Mouse (Mus musculus): ENCODE data around the gene Rapgef6.

The Rapgef6 gene

GRCm38 (mm10) chr11:54522529-54523430 lies at the start of gene Rapgef6:
TSS of gene Rapgef6 (plus strand) at chr11:54522847.
- peak; percentile 97 to 98 for DNase-seq (ENCODE audit: low spot score in 2 of 2)

GRCm38 (mm10) chr11:54478414-54478813 lies 44.2 kb upstream of the Rapgef6 start:
- DNase-seq (ENCODE audit: low spot score in 2 of 2), result no peak

- DNase-seq (ENCODE audit: low spot score in 2 of 2), result no peak
Measured at GRCm38 (mm10) chr11:54486041-54486440, 36.6 kb upstream of the Rapgef6 start.

GRCm38 (mm10) chr11:54491946-54492558 lies 30.6 kb upstream of the Rapgef6 start:
- no peak for DNase-seq (ENCODE audit: low spot score in 2 of 2)

- DNase-seq (ENCODE audit: low spot score in 2 of 2), result no peak
Measured at GRCm38 (mm10) chr11:54492559-54492958, 30.1 kb upstream of the Rapgef6 start.

- DNase-seq (ENCODE audit: low spot score in 2 of 2), result no peak
Measured at GRCm38 (mm10) chr11:54499838-54500237, 22.8 kb upstream of the Rapgef6 start.

GRCm38 (mm10) chr11:54502546-54503245 lies 20.0 kb upstream of the Rapgef6 start:
- no peak for DNase-seq (ENCODE audit: low spot score in 2 of 2)

GRCm38 (mm10) chr11:54513584-54513983 lies 9.1 kb upstream of the Rapgef6 start:
- no peak for DNase-seq (ENCODE audit: low spot score in 2 of 2)

- no peak for DNase-seq (ENCODE audit: low spot score in 2 of 2)
Measured at GRCm38 (mm10) chr11:54521927-54522528, 619 bp upstream of the Rapgef6 start.

GRCm38 (mm10) chr11:54523431-54524001 lies 869 bp downstream of the Rapgef6 start:
- no peak for DNase-seq (ENCODE audit: low spot score in 2 of 2)

GRCm38 (mm10) chr11:54528002-54528401 lies 5.4 kb downstream of the Rapgef6 start:
- no peak for DNase-seq (ENCODE audit: low spot score in 2 of 2)

- no peak for DNase-seq (ENCODE audit: low spot score in 2 of 2)
Measured at GRCm38 (mm10) chr11:54530391-54530790, 7.7 kb downstream of the Rapgef6 start.

GRCm38 (mm10) chr11:54530916-54531315 lies 8.3 kb downstream of the Rapgef6 start:
- DNase-seq (ENCODE audit: low spot score in 2 of 2), result no peak

GRCm38 (mm10) chr11:54533834-54534233 lies 11.2 kb downstream of the Rapgef6 start:
- DNase-seq (ENCODE audit: low spot score in 2 of 2), result no peak

GRCm38 (mm10) chr11:54534871-54535270 lies 12.2 kb downstream of the Rapgef6 start:
- DNase-seq (ENCODE audit: low spot score in 2 of 2), result peak in 1 of 2 experiments; percentile 29

GRCm38 (mm10) chr11:54539031-54539430 lies 16.4 kb downstream of the Rapgef6 start:
- no peak for DNase-seq (ENCODE audit: low spot score in 2 of 2)

GRCm38 (mm10) chr11:54539486-54539885 lies 16.8 kb downstream of the Rapgef6 start:
- no peak for DNase-seq (ENCODE audit: low spot score in 2 of 2)

GRCm38 (mm10) chr11:54540328-54540727 lies 17.7 kb downstream of the Rapgef6 start:
- no peak for DNase-seq (ENCODE audit: low spot score in 2 of 2)

- DNase-seq (ENCODE audit: low spot score in 2 of 2), result no peak
Measured at GRCm38 (mm10) chr11:54542414-54542813, 19.8 kb downstream of the Rapgef6 start.

GRCm38 (mm10) chr11:54554970-54555369 lies 32.3 kb downstream of the Rapgef6 start:
- no peak for DNase-seq (ENCODE audit: low spot score in 2 of 2)

GRCm38 (mm10) chr11:54562761-54563160 lies 40.1 kb downstream of the Rapgef6 start:
- peak in 1 of 2 experiments; percentile 10 for DNase-seq (ENCODE audit: low spot score in 2 of 2)

GRCm38 (mm10) chr11:54567959-54568358 lies 45.3 kb downstream of the Rapgef6 start:
- no peak for DNase-seq (ENCODE audit: low spot score in 2 of 2)

Data from right cerebral cortex, postnatal 36 days (tissue).